Mouse (Mus musculus) neural tube, embryonic 13.5 days (tissue): ENCODE measurements around the gene Akt1s1. TPM values are rescaled to one million over a fixed set of nuclear protein-coding genes. Genes with fewer than 3 reads are reported as not detected.
A peak's percentile ranks its signal among the peaks of the same experiment; 100 is the strongest.

Experiments used
- ATAC-seq: fragments of 200-750 bp; cut with Nextera tagmentation; 2 replicates; pipeline ENCODE4 v1.8.0; 2017; ENCODE audit warnings: low read depth, mild to moderate bottlenecking, moderate TSS enrichment, moderate library complexity
- H3K27ac ChIP-seq: fragments of 300-500 bp; sonication (generic); replicated peaks from 2 replicates; pipeline ENCODE4 v1.5.1; 2015; ENCODE audit warnings: moderate library complexity, mild to moderate bottlenecking, inconsistent platforms
- H3K27me3 ChIP-seq: fragments of 300-500 bp; sonication (generic); 2 replicates; pipeline ENCODE4 v1.6.1; 2015; ENCODE audit warnings: mild to moderate bottlenecking, inconsistent platforms
- H3K36me3 ChIP-seq: fragments of 300-500 bp; sonication (generic); 2 replicates; pipeline ENCODE4 v1.6.1; 2015; ENCODE audit warnings: mild to moderate bottlenecking, inconsistent platforms
- H3K4me1 ChIP-seq: fragments of 300-500 bp; sonication (generic); replicated peaks from 2 replicates; pipeline ENCODE4 v1.6.1; 2015; ENCODE audit warnings: inconsistent platforms
- H3K4me2 ChIP-seq: fragments of 300-500 bp; sonication (generic); 2 replicates; pipeline ENCODE4 v1.6.1; 2015; ENCODE audit warnings: inconsistent platforms, mild to moderate bottlenecking, moderate library complexity
- H3K4me3 ChIP-seq: fragments of 300-500 bp; sonication (generic); 2 replicates; pipeline ENCODE4 v1.5.1; 2015; ENCODE audit warnings: mild to moderate bottlenecking, inconsistent platforms
- H3K9ac ChIP-seq: fragments of 300-500 bp; sonication (generic); 2 replicates; pipeline ENCODE4 v1.6.1; 2015; ENCODE audit warnings: moderate library complexity, mild to moderate bottlenecking, inconsistent platforms
- H3K9me3 ChIP-seq: fragments of 300-500 bp; sonication (generic); 2 replicates; pipeline ENCODE4 v1.6.1; 2016; ENCODE audit warnings: inconsistent platforms
- WGBS: fragments of 180-500 bp; shearing (Covaris S2); methylation state at CpG from one replicate; pipeline ENCODE4 v1.1.7; 2015; 5-methylcytosine and 5-hydroxymethylcytosine counted together
- polyA plus RNA-seq: library from polyadenylated mRNA; unstranded; fragments of >200 nt; fragmentation: Nextera tagmentation; extraction: Ambion mirVana; gene quantifications from 2 replicates; pipeline ENCODE4 v1.2.1, GENCODE M21; 2015

Gene Akt1s1
- polyA plus RNA-seq, 1 experiment from 2014 or later, result 99.0 TPM

- no peak overlapping the region for H3K4me3 ChIP-seq
- H3K27me3 ChIP-seq, result no peaks in the 10 kb centered on the region
- 81% methylated on average over 4 of the region's 4 CpGs for WGBS
- H3K4me1 ChIP-seq, result 0 out of 2 replicates have a peak, but pooled peaks cover 3% of the 10 kb centered on the region
- no peak overlapping the region for H3K4me2 ChIP-seq
- H3K36me3 ChIP-seq, result peaks cover 44% of the 10 kb centered on the region
- no peak overlapping the region for H3K27ac ChIP-seq
- no peak overlapping the region for H3K9ac ChIP-seq
- no peak for ATAC-seq
- no peaks in the 10 kb centered on the region for H3K9me3 ChIP-seq
These were observed 16.0 kb upstream of the Akt1s1 start for GRCm38 (mm10) chr7:44832763-44833162.

- H3K4me3 ChIP-seq, result no peak overlapping the region
- H3K4me1 ChIP-seq, result peaks cover 21% of the 10 kb centered on the region
- WGBS, result 94% methylated on average over 1 of the region's 1 CpGs
- H3K27ac ChIP-seq, result no peak overlapping the region
- no peaks in the 10 kb centered on the region for H3K9me3 ChIP-seq
- no peak overlapping the region for H3K4me2 ChIP-seq
- ATAC-seq, result no peak
- no peak overlapping the region for H3K9ac ChIP-seq
- peaks cover 20% of the 10 kb centered on the region for H3K27me3 ChIP-seq
- peaks cover 22% of the 10 kb centered on the region for H3K36me3 ChIP-seq
These were observed 13.3 kb upstream of the Akt1s1 start for GRCm38 (mm10) chr7:44835373-44836015.

- no peak for ATAC-seq
These were observed 12.8 kb upstream of the Akt1s1 start for GRCm38 (mm10) chr7:44836016-44836404.

GRCm38 (mm10) chr7:44836423-44837053, 12.3 kb upstream of the Akt1s1 start:
- no peak overlapping the region for H3K4me2 ChIP-seq
- 85% methylated on average over 9 of the region's 9 CpGs for WGBS
- no peak for ATAC-seq

More at GRCm38 (mm10) chr7:44836016-44836404, 12.8 kb upstream of the Akt1s1 start:
- Histone ChIP-seq H3K36me3 (peaks cover 22% of the 10 kb centered on the region), H3K27ac (no peak overlapping the region), H3K9ac (no peak overlapping the region), H3K4me3 (no peak overlapping the region), H3K27me3 (peaks cover 25% of the 10 kb centered on the region), H3K4me1 (peaks cover 24% of the 10 kb centered on the region), H3K4me2 (no peak overlapping the region), H3K9me3 (no peaks in the 10 kb centered on the region)
- WGBS, result 54% methylated on average over 3 of the region's 3 CpGs

GRCm38 (mm10) chr7:44838073-44838472, 10.7 kb upstream of the Akt1s1 start:
- H3K4me2 ChIP-seq, result no peak overlapping the region
- ATAC-seq, result no peak
- H3K36me3 ChIP-seq, result peaks cover 28% of the 10 kb centered on the region
- no peak overlapping the region for H3K27ac ChIP-seq
- H3K27me3 ChIP-seq, result peaks cover 40% of the 10 kb centered on the region
- no peak overlapping the region for H3K4me3 ChIP-seq
- H3K4me1 ChIP-seq, result peaks cover 24% of the 10 kb centered on the region
- WGBS, result 83% methylated on average over 6 of the region's 6 CpGs
- no peak overlapping the region for H3K9ac ChIP-seq
- H3K9me3 ChIP-seq, result no peaks in the 10 kb centered on the region

More at GRCm38 (mm10) chr7:44836423-44837053, 12.3 kb upstream of the Akt1s1 start:
- Histone ChIP-seq H3K36me3 (peaks cover 21% of the 10 kb centered on the region), H3K27ac (no peak overlapping the region), H3K9me3 (no peaks in the 10 kb centered on the region), H3K27me3 (peaks cover 30% of the 10 kb centered on the region), H3K9ac (no peak overlapping the region), H3K4me1 (peaks cover 24% of the 10 kb centered on the region), H3K4me3 (no peak overlapping the region)

- no peak for ATAC-seq
- H3K36me3 ChIP-seq, result peaks cover 39% of the 10 kb centered on the region
- H3K27ac ChIP-seq, result no peak overlapping the region
- H3K4me2 ChIP-seq, result peak overlapping the region; percentile 49
- peak overlapping the region; percentile 23 for H3K4me3 ChIP-seq
- H3K9me3 ChIP-seq, result no peaks in the 10 kb centered on the region
- peak overlapping the region; percentile 65 for H3K9ac ChIP-seq
- H3K27me3 ChIP-seq, result peaks cover 40% of the 10 kb centered on the region
- peaks cover 24% of the 10 kb centered on the region for H3K4me1 ChIP-seq
- whole genome bisulfite sequencing, result 30% methylated on average over 11 of the region's 11 CpGs
These were observed 9.7 kb upstream of the Akt1s1 start for GRCm38 (mm10) chr7:44839171-44839490.

GRCm38 (mm10) chr7:44839491-44840191, 9.2 kb upstream of the Akt1s1 start:
- Histone ChIP-seq H3K36me3 (peaks cover 44% of the 10 kb centered on the region), H3K9ac (peak overlapping the region; percentile 65), H3K9me3 (no peaks in the 10 kb centered on the region), H3K4me1 (peaks cover 24% of the 10 kb centered on the region), H3K4me3 (peak overlapping the region; percentile 23), H3K4me2 (peak overlapping the region; percentile 49), H3K27ac (no peak overlapping the region), H3K27me3 (peaks cover 40% of the 10 kb centered on the region)
- ATAC-seq, result peak; percentile 45
- WGBS, result 1% methylated on average over 58 of the region's 58 CpGs

- Histone ChIP-seq H3K4me3 (peak overlapping the region; percentile 23; the same call in 1 of the 2 replicates), H3K27ac (no peak overlapping the region), H3K4me1 (peaks cover 24% of the 10 kb centered on the region), H3K9me3 (no peaks in the 10 kb centered on the region), H3K36me3 (peaks cover 52% of the 10 kb centered on the region), H3K4me2 (peak overlapping the region; percentile 49), H3K9ac (peak overlapping the region; percentile 65; the same call in 1 of the 2 replicates), H3K27me3 (peaks cover 40% of the 10 kb centered on the region)
- no peak for ATAC-seq
- WGBS, result 41% methylated on average over 14 of the region's 14 CpGs
These were observed 8.4 kb upstream of the Akt1s1 start for GRCm38 (mm10) chr7:44840426-44840825.

- H3K9me3 ChIP-seq, result no peaks in the 10 kb centered on the region
- peaks cover 40% of the 10 kb centered on the region for H3K27me3 ChIP-seq
- WGBS, result 93% methylated on average over 8 of the region's 8 CpGs
- ATAC-seq, result no peak
- no peak overlapping the region for H3K4me2 ChIP-seq
- no peak overlapping the region; the same call in 1 of the 2 replicates for H3K9ac ChIP-seq
- H3K36me3 ChIP-seq, result peaks cover 67% of the 10 kb centered on the region
- H3K4me3 ChIP-seq, result no peak overlapping the region
- no peak overlapping the region for H3K27ac ChIP-seq
- peaks cover 21% of the 10 kb centered on the region for H3K4me1 ChIP-seq
These were observed 6.8 kb upstream of the Akt1s1 start for GRCm38 (mm10) chr7:44841825-44842463.

- Histone ChIP-seq H3K9me3 (no peaks in the 10 kb centered on the region), H3K4me1 (peaks cover 18% of the 10 kb centered on the region), H3K4me2 (no peak overlapping the region), H3K27ac (no peak overlapping the region), H3K36me3 (peaks cover 67% of the 10 kb centered on the region), H3K4me3 (no peak overlapping the region), H3K9ac (no peak overlapping the region), H3K27me3 (peaks cover 24% of the 10 kb centered on the region)
- 95% methylated on average over 10 of the region's 10 CpGs for WGBS
- ATAC-seq, result no peak
These were observed 3.8 kb upstream of the Akt1s1 start for GRCm38 (mm10) chr7:44845006-44845405.

GRCm38 (mm10) chr7:44846804-44847203, 2.0 kb upstream of the Akt1s1 start:
- no peak overlapping the region for H3K27ac ChIP-seq
- ATAC-seq, result no peak
- no peak overlapping the region for H3K4me2 ChIP-seq
- H3K4me1 ChIP-seq, result peaks cover 24% of the 10 kb centered on the region
- H3K36me3 ChIP-seq, result peaks cover 51% of the 10 kb centered on the region
- no peak overlapping the region for H3K4me3 ChIP-seq
- no peak overlapping the region for H3K9ac ChIP-seq
- H3K9me3 ChIP-seq, result no peaks in the 10 kb centered on the region
- 92% methylated on average over 7 of the region's 7 CpGs for WGBS
- H3K27me3 ChIP-seq, result peaks cover 7% of the 10 kb centered on the region

- Histone ChIP-seq H3K9ac (peak overlapping the region; percentile 74), H3K4me1 (peaks cover 30% of the 10 kb centered on the region), H3K27me3 (no peaks in the 10 kb centered on the region), H3K27ac (peak overlapping the region; percentile 98), H3K36me3 (peaks cover 46% of the 10 kb centered on the region), H3K4me2 (peak overlapping the region; percentile 84), H3K4me3 (peak overlapping the region; percentile 84), H3K9me3 (no peaks in the 10 kb centered on the region)
- WGBS, result 86% methylated on average over 5 of the region's 5 CpGs
- no peak for ATAC-seq
These were observed 1.0 kb upstream of the Akt1s1 start for GRCm38 (mm10) chr7:44847772-44848171.
